Mouse (Mus musculus): ENCODE data around the gene Spen.

DNA sequence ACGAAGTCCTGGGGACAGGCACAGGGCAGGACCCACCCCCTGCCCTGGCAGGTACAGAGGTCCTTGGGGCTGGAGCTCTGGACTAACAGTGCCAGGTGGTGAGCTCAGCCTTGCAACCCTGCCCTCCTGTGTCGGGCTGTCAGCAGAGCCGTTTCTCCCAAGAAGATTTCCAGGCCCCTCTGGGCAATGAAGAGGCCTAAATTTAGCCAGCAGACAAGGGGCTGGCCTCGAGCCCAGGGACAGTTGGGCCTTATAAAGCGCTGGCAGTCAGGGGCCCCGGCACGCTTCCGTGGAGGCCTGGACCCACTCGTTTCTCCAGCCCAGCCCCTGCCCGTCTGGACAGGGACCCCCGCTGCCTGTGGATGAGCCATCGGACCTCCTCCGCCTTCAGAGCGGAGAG lies 117.0 kb downstream of the Spen start:
- TF ChIP-seq CTCF (IDR thresholded peaks at IDR 0.05; ENCODE audit: low read depth, low read length) (no peak), POLR2A (IDR thresholded peaks at IDR 0.05; ENCODE audit: borderline replicate concordance, low read depth, low read length) (no peak)
